8 mouse cellular contexts compared by ENCODE assay signal in genomic region chr10:63337951-63338836, GRCm38 (mm10). TPM values are rescaled to one million over a fixed set of nuclear protein-coding genes. Genes with fewer than 3 reads are reported as not detected.
DNase-seq lines count a peak whose midpoint lies in the region; ATAC-seq lines count a peak whose summit lies in the region.

No protein-coding gene starts in this region.

- no peaks in the 10 kb centered on the region for H3K9me3 ChIP-seq in embryonic facial prominence, embryonic 10.5 days
- H3K9me3 ChIP-seq in limb, embryonic 15.5 days, result no peaks in the 10 kb centered on the region
- no peaks in the 10 kb centered on the region for H3K9me3 ChIP-seq in midbrain, embryonic 15.5 days

- WGBS in embryonic facial prominence, embryonic 10.5 days, result 5% methylated on average over 113 of the region's 113 CpGs
- under 1% methylated on average over 78 of the region's 113 CpGs for WGBS in limb, embryonic 15.5 days
- WGBS in midbrain, embryonic 15.5 days, result 2% methylated on average over 77 of the region's 113 CpGs

- H3K4me2 ChIP-seq in limb, embryonic 15.5 days, result peak overlapping the region; percentile 79
- H3K4me2 ChIP-seq in midbrain, embryonic 15.5 days, result peak overlapping the region; percentile 85

- peak overlapping the region; percentile 82 for H3K4me3 ChIP-seq in embryonic facial prominence, embryonic 10.5 days
- H3K4me3 ChIP-seq in limb, embryonic 15.5 days, result peak overlapping the region; percentile 83
- H3K4me3 ChIP-seq in midbrain, embryonic 15.5 days, result peak overlapping the region; percentile 90

- ATAC-seq in limb, embryonic 15.5 days (ENCODE audit: insufficient number of reproducible peaks, low FRiP score, low TSS enrichment, low read depth), result peak; percentile 53
- ATAC-seq in midbrain, embryonic 15.5 days (replicated peaks), result peak; percentile 88

- peak; percentile 67 for DNase-seq in 3134 (ENCODE audit: extremely low read depth, insufficient read length, low spot score)
- DNase-seq in adrenal gland, adult 8-10 months, result peak; percentile 31
- peak; percentile 78 for DNase-seq in embryonic facial prominence, embryonic 10.5 days (ENCODE audit: low spot score)
- peak; percentile 98 for DNase-seq in heart, adult 11 months
- DNase-seq in kidney, adult 18-20 months, result peak; percentile 58
- peak; percentile 53 to 64 for DNase-seq in spleen, postnatal 36 days (ENCODE audit: low spot score in 2 of 2)

- peaks cover 33% of the 10 kb centered on the region for H3K36me3 ChIP-seq in embryonic facial prominence, embryonic 10.5 days (replicated peaks)
- peaks cover 12% of the 10 kb centered on the region for H3K36me3 ChIP-seq in limb, embryonic 15.5 days
- H3K36me3 ChIP-seq in midbrain, embryonic 15.5 days (replicated peaks), result no peaks in the 10 kb centered on the region

- H3K27ac ChIP-seq in embryonic facial prominence, embryonic 10.5 days (replicated peaks), result peak overlapping the region; percentile 96
- H3K27ac ChIP-seq in limb, embryonic 15.5 days, result peak overlapping the region; percentile 95
- peak overlapping the region; percentile 94 for H3K27ac ChIP-seq in midbrain, embryonic 15.5 days

- H3K4me1 ChIP-seq in embryonic facial prominence, embryonic 10.5 days, result peaks cover 21% of the 10 kb centered on the region
- peaks cover 16% of the 10 kb centered on the region for H3K4me1 ChIP-seq in limb, embryonic 15.5 days
- peaks cover 25% of the 10 kb centered on the region for H3K4me1 ChIP-seq in midbrain, embryonic 15.5 days

- H3K9ac ChIP-seq in limb, embryonic 15.5 days, result peak overlapping the region; percentile 89
- peak overlapping the region; percentile 91 for H3K9ac ChIP-seq in midbrain, embryonic 15.5 days

- H3K27me3 ChIP-seq in embryonic facial prominence, embryonic 10.5 days (replicated peaks; ENCODE audit: low read depth, poor library complexity, severe bottlenecking), result peaks cover 7% of the 10 kb centered on the region; the same call in 1 of the 2 replicates
- H3K27me3 ChIP-seq in limb, embryonic 15.5 days, result no peaks in the 10 kb centered on the region
- H3K27me3 ChIP-seq in midbrain, embryonic 15.5 days (replicated peaks), result no peaks in the 10 kb centered on the region

RNA-seq across cellular contexts. Expression of gene Sirt1, which starts 43.3 kb away (rescaled TPM):
- 10 to 100 TPM; 14.0 to 21.8 (median 16.9) TPM for total RNA-seq in adrenal gland, adult 8-10 months (2022)
- 6.3 and 6.4 TPM in 2 replicates for polyA plus RNA-seq in embryonic facial prominence, embryonic 10.5 days (2016; fragmentation: Nextera tagmentation; extraction: Ambion mirVana)
- 3.7 and 4.8 TPM in 2 replicates for polyA plus RNA-seq in limb, embryonic 15.5 days (2015; fragmentation: Nextera tagmentation; extraction: Ambion mirVana)
- 5.7 and 6.1 TPM in 2 replicates for polyA plus RNA-seq in midbrain, embryonic 15.5 days (2015; fragmentation: Nextera tagmentation; extraction: Ambion mirVana)

RNA-seq across cellular contexts. Expression of gene Dnajc12, which starts 44.0 kb away (rescaled TPM):
- total RNA-seq in adrenal gland, adult 8-10 months (2022), result 10 to 100 TPM; 18.1 to 40.9 (median 28.0) TPM
- polyA plus RNA-seq in embryonic facial prominence, embryonic 10.5 days (2016; fragmentation: Nextera tagmentation; extraction: Ambion mirVana), result 8.7 and 9.4 TPM in 2 replicates
- polyA plus RNA-seq in limb, embryonic 15.5 days (2015; fragmentation: Nextera tagmentation; extraction: Ambion mirVana), result 8.3 and 9.0 TPM in 2 replicates
- polyA plus RNA-seq in midbrain, embryonic 15.5 days (2015; fragmentation: Nextera tagmentation; extraction: Ambion mirVana), result 18.0 and 20.3 TPM in 2 replicates

Comparison
In these comparisons a context has a peak if more than half of its experiments do, and no peak if none do; other contexts are left out.
1. Peak in every context shown above with its lines: DNase-seq, ATAC-seq, H3K4me3 ChIP-seq and H3K27ac ChIP-seq.
2. DNase-seq: peak in every context shown above with its lines; median percentile 98 in heart, adult 11 months; 78 in embryonic facial prominence, embryonic 10.5 days; 67 in 3134; 58 in spleen, postnatal 36 days; 58 in kidney, adult 18-20 months; 31 in adrenal gland, adult 8-10 months.